Mouse (Mus musculus): Measurements from ENCODE around the gene Mcm2.

- TF ChIP-seq POLR2A (IDR thresholded peaks at IDR 0.05; ENCODE audit: borderline replicate concordance, control insufficient read depth, low read depth, low read length) (no peak), CTCF (IDR thresholded peaks at IDR 0.05; ENCODE audit: control insufficient read depth, insufficient read depth, low read length) (no peak)
Observed at GRCm38 (mm10) chr6:88930049-88930448, 31.5 kb upstream of the Mcm2 start.
